Mouse (Mus musculus) midbrain, embryonic 11.5 days (tissue): ENCODE data around the gene H2-M10.2. TPM values are rescaled to one million over a fixed set of nuclear protein-coding genes. Genes with fewer than 3 reads are reported as not detected.

Experiments used
- ATAC-seq: fragments of 200-750 bp; cut with Nextera tagmentation; 2 replicates; pipeline ENCODE4 v1.8.0; 2017; ENCODE audit warnings: moderate TSS enrichment, moderate library complexity; ENCODE audit not compliant: low FRiP score
- DNase-seq: peaks from one replicate; pipeline ENCODE4 v3.0.0; 2015; ENCODE audit warnings: low spot score; ENCODE audit errors: missing footprints
- H3K27ac ChIP-seq: fragments of 300-500 bp; sonication (generic); 2 replicates; pipeline ENCODE4 v1.5.1; 2014; ENCODE audit warnings: low read depth, low read length
- H3K27me3 ChIP-seq: fragments of 300-500 bp; sonication (generic); 2 replicates; pipeline ENCODE4 v1.6.1; 2014; ENCODE audit warnings: mild to moderate bottlenecking, low read length, moderate library complexity, mixed read lengths; ENCODE audit not compliant: control insufficient read depth, insufficient read depth
- H3K36me3 ChIP-seq: fragments of 300-500 bp; sonication (generic); 2 replicates; pipeline ENCODE4 v1.6.1; 2014; ENCODE audit warnings: mild to moderate bottlenecking, low read length, moderate library complexity, mixed read lengths; ENCODE audit not compliant: control insufficient read depth, insufficient read depth
- H3K4me1 ChIP-seq: fragments of 300-500 bp; sonication (generic); 2 replicates; pipeline ENCODE4 v1.6.1; 2014; ENCODE audit warnings: low read length; ENCODE audit not compliant: control insufficient read depth, insufficient read depth
- H3K4me2 ChIP-seq: fragments of 300-500 bp; sonication (generic); 2 replicates; pipeline ENCODE4 v1.6.1; 2014; ENCODE audit warnings: mild to moderate bottlenecking, moderate library complexity
- H3K4me3 ChIP-seq: fragments of 300-500 bp; sonication (generic); 2 replicates; pipeline ENCODE4 v1.5.1; 2014; ENCODE audit warnings: low read depth, low read length
- H3K9ac ChIP-seq: fragments of 300-500 bp; sonication (generic); 2 replicates; pipeline ENCODE4 v1.6.1; 2014; ENCODE audit warnings: low read length
- H3K9me3 ChIP-seq: fragments of 300-500 bp; sonication (generic); 2 replicates; pipeline ENCODE4 v1.6.1; 2016; ENCODE audit warnings: low read length; ENCODE audit not compliant: control insufficient read depth
- WGBS: fragments of 180-500 bp; shearing (Covaris S2); extraction: QIAGEN DNeasy Blood & Tissue Kit; methylation state at CpG from one replicate; pipeline ENCODE4 v1.1.7; 2014; 5-methylcytosine and 5-hydroxymethylcytosine counted together
- polyA plus RNA-seq: library from polyadenylated mRNA; unstranded; fragments of >200 nt; fragmentation: Nextera tagmentation; extraction: Ambion mirVana; gene quantifications from 2 replicates; pipeline ENCODE4 v1.2.1, GENCODE M21; 2014

The H2-M10.2 gene
- polyA plus RNA-seq, 1 experiment from 2014 or later, result not detected

GRCm38 (mm10) chr17:36257969-36258368, 28.3 kb downstream of the H2-M10.2 start, which contains the start of gene Rpp21:
Gene Rpp21, minus strand, starts transcription at chr17:36258069.
- peak within 1 kb of the TSS; percentile 63 for H3K4me3 ChIP-seq
- H3K4me1 ChIP-seq, result peaks cover 4% of the 10 kb centered on the region; the same call in 1 of the 2 replicates
- 52% methylated on average over 6 of the region's 6 CpGs for WGBS
- peak within 1 kb of the TSS; percentile 46 for H3K4me2 ChIP-seq
- H3K36me3 ChIP-seq, result peaks cover 15% of the 10 kb centered on the region; the same call in 1 of the 2 replicates
- H3K9ac ChIP-seq, result peak within 1 kb of the TSS; percentile 88
- ATAC-seq (no peak), DNase-seq (no peak)
- H3K27me3 ChIP-seq, result no peaks in the 10 kb centered on the region
- H3K27ac ChIP-seq, result 0 out of 2 replicates have a peak within 1 kb of the TSS, but pooled peaks have one; percentile 36
- H3K9me3 ChIP-seq, result no peaks in the 10 kb centered on the region

GRCm38 (mm10) chr17:36257241-36257947, 28.9 kb downstream of the H2-M10.2 start:
- Histone ChIP-seq H3K4me3 (peak overlapping the region; percentile 63), H3K36me3 (peaks cover 13% of the 10 kb centered on the region; the same call in 1 of the 2 replicates), H3K27ac (0 out of 2 replicates have a peak overlapping the region, but pooled peaks have one; percentile 36), H3K4me2 (peak overlapping the region; percentile 46), H3K27me3 (no peaks in the 10 kb centered on the region), H3K9ac (peak overlapping the region; percentile 88), H3K9me3 (no peaks in the 10 kb centered on the region), H3K4me1 (peaks cover 4% of the 10 kb centered on the region; the same call in 1 of the 2 replicates)
- ATAC-seq, result peak; percentile 97
- 0% methylated on average over 37 of the region's 37 CpGs for WGBS
- DNase-seq, result peak; percentile 97

GRCm38 (mm10) chr17:36253087-36253600, 33.1 kb downstream of the H2-M10.2 start:
- Histone ChIP-seq H3K4me3 (no peak overlapping the region), H3K4me1 (peaks cover 4% of the 10 kb centered on the region; the same call in 1 of the 2 replicates), H3K27me3 (peaks cover 7% of the 10 kb centered on the region), H3K9me3 (no peaks in the 10 kb centered on the region), H3K27ac (no peak overlapping the region), H3K9ac (no peak overlapping the region), H3K4me2 (no peak overlapping the region), H3K36me3 (no peaks in the 10 kb centered on the region)
- ATAC-seq, result no peak
- DNase-seq, result peak; percentile 73
- WGBS, result 71% methylated on average over 6 of the region's 6 CpGs

GRCm38 (mm10) chr17:36252250-36252876, 33.9 kb downstream of the H2-M10.2 start:
- Histone ChIP-seq H3K9me3 (no peaks in the 10 kb centered on the region), H3K4me3 (no peak overlapping the region), H3K4me1 (peaks cover 4% of the 10 kb centered on the region; the same call in 1 of the 2 replicates), H3K9ac (no peak overlapping the region; the same call in 1 of the 2 replicates), H3K36me3 (no peaks in the 10 kb centered on the region), H3K4me2 (peak overlapping the region; percentile 19), H3K27ac (no peak overlapping the region), H3K27me3 (peaks cover 7% of the 10 kb centered on the region)
- 15% methylated on average over 25 of the region's 25 CpGs for WGBS
- ATAC-seq (no peak), DNase-seq (peak; percentile 92)

- Histone ChIP-seq H3K27ac (no peak overlapping the region), H3K4me2 (no peak overlapping the region), H3K9me3 (no peaks in the 10 kb centered on the region), H3K4me3 (no peak overlapping the region), H3K9ac (no peak overlapping the region), H3K4me1 (no peaks in the 10 kb centered on the region), H3K27me3 (peaks cover 7% of the 10 kb centered on the region), H3K36me3 (no peaks in the 10 kb centered on the region)
- ATAC-seq, result no peak
- DNase-seq, result no peak
- 28% methylated on average over 33 of the region's 33 CpGs for WGBS
Observed at GRCm38 (mm10) chr17:36248886-36249285, 37.4 kb downstream of the H2-M10.2 start.

- ATAC-seq, result no peak
- H3K9me3 ChIP-seq, result no peaks in the 10 kb centered on the region
- no peak overlapping the region for H3K9ac ChIP-seq
- no peak overlapping the region for H3K4me3 ChIP-seq
- no peak overlapping the region for H3K27ac ChIP-seq
- no peaks in the 10 kb centered on the region; the same call in 1 of the 2 replicates for H3K4me1 ChIP-seq
- no peak overlapping the region for H3K4me2 ChIP-seq
- DNase-seq, result peak; percentile 79
- no peaks in the 10 kb centered on the region for H3K36me3 ChIP-seq
- peaks cover 7% of the 10 kb centered on the region for H3K27me3 ChIP-seq
- WGBS, result 88% methylated on average over 2 of the region's 2 CpGs
Observed at GRCm38 (mm10) chr17:36245741-36246140, 40.5 kb downstream of the H2-M10.2 start.

GRCm38 (mm10) chr17:36244031-36244430, 42.3 kb downstream of the H2-M10.2 start:
- ATAC-seq (no peak), DNase-seq (peak; percentile 61)
- H3K4me1 ChIP-seq, result no peaks in the 10 kb centered on the region; the same call in 1 of the 2 replicates
- H3K4me3 ChIP-seq, result no peak overlapping the region
- H3K27me3 ChIP-seq, result 0 out of 2 replicates have a peak, but pooled peaks cover 3% of the 10 kb centered on the region
- H3K4me2 ChIP-seq, result no peak overlapping the region
- H3K9ac ChIP-seq, result no peak overlapping the region
- no peak overlapping the region for H3K27ac ChIP-seq
- no peaks in the 10 kb centered on the region for H3K36me3 ChIP-seq
- WGBS, result 14% methylated on average over 5 of the region's 5 CpGs
- no peaks in the 10 kb centered on the region for H3K9me3 ChIP-seq

- Histone ChIP-seq H3K4me3 (no peak overlapping the region), H3K4me1 (no peaks in the 10 kb centered on the region; the same call in 1 of the 2 replicates), H3K27ac (no peak overlapping the region), H3K4me2 (no peak overlapping the region), H3K9ac (no peak overlapping the region), H3K9me3 (no peaks in the 10 kb centered on the region), H3K36me3 (no peaks in the 10 kb centered on the region), H3K27me3 (no peaks in the 10 kb centered on the region; the same call in 1 of the 2 replicates)
- 22% methylated on average over 5 of the region's 5 CpGs for WGBS
- no peak for ATAC-seq
- DNase-seq, result peak; percentile 72
Observed at GRCm38 (mm10) chr17:36240637-36241213, 45.6 kb downstream of the H2-M10.2 start.
